Comparison of ENCODE assay signal across 15 mouse cellular contexts in the genomic region with DNA sequence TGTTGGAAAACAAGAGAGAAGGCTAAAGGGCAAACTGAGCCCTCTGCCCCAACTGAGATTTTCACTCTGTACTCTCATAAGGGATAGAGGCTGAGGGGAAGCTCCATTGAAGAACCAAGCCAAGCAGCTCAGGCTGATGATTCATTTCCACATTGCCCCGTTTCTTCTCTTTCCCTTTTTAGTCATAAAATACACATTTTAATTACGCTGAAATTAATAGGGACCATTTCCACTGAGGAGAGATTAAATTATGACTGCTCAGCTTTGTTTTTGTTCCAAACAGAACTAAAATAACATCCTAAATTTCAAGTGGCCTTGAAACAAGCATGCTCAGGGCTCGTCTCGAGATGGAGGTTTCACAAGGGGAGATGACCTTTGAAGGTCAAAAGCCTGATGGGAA.
"Had no signal": no experiment of that assay in that cellular context is flagged by ENCODE, and none has a peak within 500 bp of the region (broad histone marks: within the 10 kb centered on the region; RNA-seq: fewer than 3 reads in every experiment).

No protein-coding gene starts in this region.

- H3K36me3 ChIP-seq: neural tube, embryonic 15.5 days; stomach, embryonic 15.5 days had no signal

- H3K9me3 ChIP-seq: neural tube, embryonic 15.5 days; stomach, embryonic 15.5 days had no signal

- H3K4me2 ChIP-seq: neural tube, embryonic 15.5 days; stomach, embryonic 15.5 days had no signal

- H3K27ac ChIP-seq: neural tube, embryonic 15.5 days; stomach, embryonic 15.5 days; stomach, postnatal 0 days had no signal

- H3K27me3 ChIP-seq: neural tube, embryonic 15.5 days; stomach, embryonic 15.5 days had no signal

- H3K4me3 ChIP-seq: neural tube, embryonic 15.5 days; stomach, embryonic 15.5 days had no signal

- H3K4me1 ChIP-seq: neural tube, embryonic 15.5 days; stomach, embryonic 15.5 days had no signal

- H3K9ac ChIP-seq: neural tube, embryonic 15.5 days; stomach, embryonic 15.5 days had no signal

- DNase-seq: retina, postnatal 1 day; right cerebral cortex, adult 18-20 months; right cerebral cortex, postnatal 14 days; right cerebral cortex, postnatal 25 days; right cerebral cortex, postnatal 4 days; spleen, adult 18-20 months; thymus, adult 18-20 months; thymus, adult 2 months; thymus, postnatal 14 days; thymus, postnatal 25 days; thymus, postnatal 36 days; thymus, postnatal 4 days had no signal
